Mouse (Mus musculus): ENCODE results near the gene Itga1. TPM values are rescaled to one million over a fixed set of nuclear protein-coding genes. Genes with fewer than 3 reads are reported as not detected.

The Itga1 gene
- polyA plus RNA-seq, 1 experiment from 2014 or later = 3.8 TPM

- ATAC-seq (ENCODE audit: insufficient number of reproducible peaks, insufficient read depth, low FRiP score, low TSS enrichment) = no peak
- no peak overlapping the region for H3K9ac ChIP-seq
- WGBS = 79% methylated on average over 4 of the region's 4 CpGs
Measured at GRCm38 (mm10) chr13:115037304-115037703, 64.5 kb downstream of the Itga1 start.

DNA sequence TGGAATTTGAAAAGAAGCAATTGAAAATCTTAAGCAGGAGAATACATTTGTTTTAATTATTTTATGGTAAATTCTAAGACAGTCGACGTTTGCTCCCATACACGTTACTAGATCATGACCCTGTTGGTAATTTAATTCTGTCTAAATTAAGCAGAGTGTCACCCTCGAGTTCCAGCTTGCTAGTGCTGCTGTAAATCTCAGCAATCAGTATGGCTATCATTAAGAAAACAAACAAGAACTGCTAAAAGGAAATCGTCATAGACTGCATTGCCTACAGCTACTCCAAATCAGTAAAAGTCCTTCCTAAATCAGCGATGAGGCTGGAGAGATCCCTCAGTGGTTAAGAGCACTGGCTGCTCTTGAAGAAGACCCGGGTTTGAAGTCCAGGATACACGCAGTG, 66.4 kb downstream of the Itga1 start:
- 50% methylated on average over 8 of the region's 8 CpGs for WGBS
- Histone ChIP-seq H3K27me3 (no peaks in the 10 kb centered on the region), H3K4me3 (no peak overlapping the region), H3K27ac (no peak overlapping the region), H3K4me2 (replicated peaks) (no peak overlapping the region), H3K9me3 (no peaks in the 10 kb centered on the region), H3K36me3 (no peaks in the 10 kb centered on the region), H3K4me1 (no peaks in the 10 kb centered on the region), H3K9ac (no peak overlapping the region)
- no peak for ATAC-seq (ENCODE audit: insufficient number of reproducible peaks, insufficient read depth, low FRiP score, low TSS enrichment)

More at GRCm38 (mm10) chr13:115037304-115037703, 64.5 kb downstream of the Itga1 start:
- no peak overlapping the region for H3K4me3 ChIP-seq
- no peaks in the 10 kb centered on the region for H3K27me3 ChIP-seq
- H3K4me1 ChIP-seq = no peaks in the 10 kb centered on the region
- no peak overlapping the region for H3K27ac ChIP-seq
- H3K9me3 ChIP-seq = no peaks in the 10 kb centered on the region
- H3K4me2 ChIP-seq (replicated peaks) = no peak overlapping the region
- H3K36me3 ChIP-seq = no peaks in the 10 kb centered on the region

- no peak overlapping the region for H3K27ac ChIP-seq
- no peak for ATAC-seq (ENCODE audit: insufficient number of reproducible peaks, insufficient read depth, low FRiP score, low TSS enrichment)
- no peak overlapping the region for H3K9ac ChIP-seq
- H3K9me3 ChIP-seq = no peaks in the 10 kb centered on the region
- H3K4me2 ChIP-seq (replicated peaks) = no peak overlapping the region
- no peaks in the 10 kb centered on the region for H3K36me3 ChIP-seq
- WGBS = 72% methylated on average over 2 of the region's 2 CpGs
- no peaks in the 10 kb centered on the region for H3K4me1 ChIP-seq
- no peaks in the 10 kb centered on the region for H3K27me3 ChIP-seq
- no peak overlapping the region for H3K4me3 ChIP-seq
Measured at GRCm38 (mm10) chr13:115033135-115033534, 68.6 kb downstream of the Itga1 start.

DNA sequence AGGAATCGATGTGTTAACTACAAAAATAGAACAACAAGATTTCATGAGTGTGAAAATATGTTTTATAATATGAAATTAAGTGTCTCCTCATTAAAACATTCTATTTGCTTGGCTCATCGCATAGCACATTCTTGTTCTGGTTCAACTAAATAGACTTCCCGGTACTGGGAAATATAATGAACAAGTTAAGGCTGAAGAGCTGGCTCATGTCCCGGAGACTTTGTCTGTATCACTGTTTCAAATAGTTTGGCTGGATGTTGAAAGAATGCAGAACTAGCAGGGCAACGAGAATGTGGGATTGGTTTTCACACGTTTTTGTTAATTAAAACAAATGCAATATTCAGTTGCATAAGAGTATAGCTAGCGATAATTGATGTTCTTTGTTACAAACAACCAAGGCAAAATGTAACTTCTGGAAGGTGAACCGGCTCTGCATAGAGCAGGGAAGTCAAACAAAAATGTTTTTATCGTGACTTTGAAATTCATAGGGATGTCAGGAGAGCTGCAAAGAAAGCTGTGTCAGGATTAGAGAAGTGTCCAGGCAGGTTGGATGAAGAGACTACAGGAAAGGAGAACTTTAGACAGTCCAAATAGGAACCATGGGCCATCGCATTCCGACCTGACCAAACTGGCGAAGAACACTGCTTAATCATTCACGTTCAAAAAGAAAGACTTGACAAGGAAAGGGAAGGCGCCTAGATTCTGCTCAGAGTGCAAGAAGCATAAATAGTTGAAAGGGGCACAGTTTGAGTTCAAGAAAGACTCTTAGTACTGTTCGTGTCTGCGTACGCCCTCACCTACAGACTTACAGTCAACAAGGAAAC, 70.4 kb downstream of the Itga1 start:
- WGBS = 83% methylated on average over 17 of the region's 17 CpGs
- no peak overlapping the region for H3K9ac ChIP-seq

GRCm38 (mm10) chr13:115025394-115025793, 76.4 kb downstream of the Itga1 start:
- no peak overlapping the region for H3K9ac ChIP-seq
- 93% methylated on average over 3 of the region's 3 CpGs for WGBS
- H3K4me3 ChIP-seq = no peak overlapping the region
- no peaks in the 10 kb centered on the region for H3K4me1 ChIP-seq
- no peak overlapping the region for H3K4me2 ChIP-seq (replicated peaks)
- no peaks in the 10 kb centered on the region for H3K9me3 ChIP-seq
- H3K27me3 ChIP-seq = no peaks in the 10 kb centered on the region
- ATAC-seq (ENCODE audit: insufficient number of reproducible peaks, insufficient read depth, low FRiP score, low TSS enrichment) = no peak
- H3K27ac ChIP-seq = no peak overlapping the region
- H3K36me3 ChIP-seq = no peaks in the 10 kb centered on the region

More for the DNA sequence above, 70.4 kb downstream of the Itga1 start:
- no peak for ATAC-seq (ENCODE audit: insufficient number of reproducible peaks, insufficient read depth, low FRiP score, low TSS enrichment)
- Histone ChIP-seq H3K4me3 (no peak overlapping the region), H3K9me3 (no peaks in the 10 kb centered on the region), H3K27me3 (no peaks in the 10 kb centered on the region), H3K27ac (no peak overlapping the region), H3K4me1 (no peaks in the 10 kb centered on the region), H3K4me2 (replicated peaks) (no peak overlapping the region), H3K36me3 (no peaks in the 10 kb centered on the region)

GRCm38 (mm10) chr13:115022117-115022787, 79.5 kb downstream of the Itga1 start:
- Histone ChIP-seq H3K9ac (no peak overlapping the region), H3K36me3 (no peaks in the 10 kb centered on the region), H3K4me2 (replicated peaks) (no peak overlapping the region), H3K4me3 (no peak overlapping the region), H3K27ac (no peak overlapping the region), H3K4me1 (no peaks in the 10 kb centered on the region), H3K27me3 (no peaks in the 10 kb centered on the region), H3K9me3 (no peaks in the 10 kb centered on the region)
- whole genome bisulfite sequencing = 84% methylated on average over 6 of the region's 6 CpGs
- ATAC-seq (ENCODE audit: insufficient number of reproducible peaks, insufficient read depth, low FRiP score, low TSS enrichment) = no peak

GRCm38 (mm10) chr13:115021411-115021810, 80.4 kb downstream of the Itga1 start:
- Histone ChIP-seq H3K9ac (no peak overlapping the region), H3K36me3 (no peaks in the 10 kb centered on the region), H3K27ac (no peak overlapping the region), H3K4me1 (no peaks in the 10 kb centered on the region), H3K4me2 (replicated peaks) (no peak overlapping the region), H3K27me3 (no peaks in the 10 kb centered on the region), H3K4me3 (no peak overlapping the region), H3K9me3 (no peaks in the 10 kb centered on the region)
- WGBS = 76% methylated on average over 10 of the region's 10 CpGs
- no peak for ATAC-seq (ENCODE audit: insufficient number of reproducible peaks, insufficient read depth, low FRiP score, low TSS enrichment)

DNA sequence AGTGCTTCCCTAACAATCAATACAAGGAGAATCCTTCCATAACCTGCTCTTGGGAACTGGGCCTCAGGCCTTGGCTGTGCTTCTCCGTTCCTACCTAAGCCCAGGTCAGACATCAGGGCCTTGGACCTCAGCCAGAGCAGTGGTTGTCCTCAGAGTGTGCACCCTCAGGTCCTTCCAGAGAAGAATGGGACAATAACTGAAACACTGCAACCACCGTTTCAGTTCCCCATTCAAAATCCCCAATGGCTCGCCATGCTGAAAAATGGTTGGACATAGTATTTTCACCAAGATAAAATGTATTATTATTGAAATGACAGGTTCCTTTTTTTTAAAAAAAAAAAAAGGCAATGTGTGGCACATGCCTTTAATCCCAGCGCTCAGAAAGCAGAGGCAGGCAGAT, 81.0 kb downstream of the Itga1 start:
- Histone ChIP-seq H3K9me3 (no peaks in the 10 kb centered on the region), H3K4me1 (no peaks in the 10 kb centered on the region), H3K27ac (no peak overlapping the region), H3K27me3 (no peaks in the 10 kb centered on the region), H3K9ac (no peak overlapping the region), H3K4me3 (no peak overlapping the region), H3K4me2 (replicated peaks) (no peak overlapping the region), H3K36me3 (no peaks in the 10 kb centered on the region)
- 92% methylated on average over 4 of the region's 4 CpGs for WGBS
- no peak for ATAC-seq (ENCODE audit: insufficient number of reproducible peaks, insufficient read depth, low FRiP score, low TSS enrichment)

DNA sequence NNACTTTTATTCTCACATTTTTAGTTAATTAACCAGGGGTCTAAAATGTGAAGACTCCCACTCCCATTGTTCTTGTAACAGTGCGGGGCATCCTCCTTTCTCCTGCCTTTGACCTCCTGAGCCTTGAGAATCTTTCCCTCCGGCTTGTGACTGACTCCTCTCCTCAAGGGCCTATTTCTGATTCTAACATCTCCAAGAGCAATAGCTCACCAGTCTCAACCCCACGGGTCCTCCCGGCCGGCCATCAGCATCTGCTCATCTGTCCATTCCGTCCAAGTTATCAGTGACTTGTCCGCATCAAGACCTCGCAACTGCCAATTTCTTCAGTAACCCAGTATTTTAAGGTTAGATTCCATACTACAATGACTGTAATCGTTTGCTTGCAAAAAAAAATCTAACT, 84.2 kb downstream of the Itga1 start:
- Histone ChIP-seq H3K4me3 (no peak overlapping the region), H3K9me3 (no peaks in the 10 kb centered on the region), H3K27me3 (no peaks in the 10 kb centered on the region), H3K9ac (no peak overlapping the region), H3K4me2 (replicated peaks) (no peak overlapping the region), H3K36me3 (no peaks in the 10 kb centered on the region), H3K4me1 (no peaks in the 10 kb centered on the region), H3K27ac (no peak overlapping the region)
- ATAC-seq (ENCODE audit: insufficient number of reproducible peaks, insufficient read depth, low FRiP score, low TSS enrichment) = no peak
- WGBS = 90% methylated on average over 9 of the region's 9 CpGs

GRCm38 (mm10) chr13:115011547-115011946, 90.2 kb downstream of the Itga1 start:
- Histone ChIP-seq H3K4me3 (no peak overlapping the region), H3K4me2 (replicated peaks) (no peak overlapping the region), H3K9ac (no peak overlapping the region), H3K27me3 (no peaks in the 10 kb centered on the region), H3K36me3 (no peaks in the 10 kb centered on the region), H3K27ac (no peak overlapping the region), H3K9me3 (no peaks in the 10 kb centered on the region), H3K4me1 (no peaks in the 10 kb centered on the region)
- WGBS = 65% methylated on average over 6 of the region's 6 CpGs
- ATAC-seq (ENCODE audit: insufficient number of reproducible peaks, insufficient read depth, low FRiP score, low TSS enrichment) = no peak

DNA sequence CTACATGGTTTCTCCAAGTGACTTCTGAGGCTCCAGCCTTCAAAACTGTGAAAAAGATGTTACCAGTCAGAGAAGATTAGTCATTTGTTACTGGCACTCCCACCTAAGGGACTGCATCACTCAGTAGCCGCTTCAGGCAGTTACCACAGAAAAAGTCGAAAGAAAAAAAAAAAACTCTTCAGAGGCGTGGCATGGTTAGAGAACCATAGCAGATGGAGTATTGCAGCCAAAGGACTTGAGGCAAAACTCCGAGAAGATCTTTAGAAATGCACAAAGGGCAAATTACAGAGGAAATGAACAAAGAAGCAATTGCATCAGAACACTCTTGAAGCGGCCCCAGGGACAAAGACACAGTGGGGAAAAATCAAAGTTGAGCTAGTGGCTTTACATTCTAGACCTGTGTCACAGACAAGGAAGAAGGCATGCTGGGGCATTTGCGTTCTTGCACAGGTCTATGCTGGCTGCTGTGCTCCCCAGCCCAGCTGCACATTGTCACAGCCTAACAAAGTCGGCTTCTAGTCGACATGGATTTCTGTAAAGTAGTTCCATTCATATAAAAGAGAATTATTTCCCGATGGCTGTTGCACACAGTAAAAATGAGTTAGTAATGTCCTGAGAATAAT, 95.4 kb downstream of the Itga1 start:
- Histone ChIP-seq H3K4me1 (no peaks in the 10 kb centered on the region), H3K9me3 (no peaks in the 10 kb centered on the region), H3K9ac (no peak overlapping the region), H3K27ac (no peak overlapping the region), H3K4me2 (replicated peaks) (no peak overlapping the region), H3K27me3 (no peaks in the 10 kb centered on the region), H3K4me3 (no peak overlapping the region), H3K36me3 (no peaks in the 10 kb centered on the region)
- no peak for ATAC-seq (ENCODE audit: insufficient number of reproducible peaks, insufficient read depth, low FRiP score, low TSS enrichment)
- WGBS = 42% methylated on average over 9 of the region's 9 CpGs

DNA sequence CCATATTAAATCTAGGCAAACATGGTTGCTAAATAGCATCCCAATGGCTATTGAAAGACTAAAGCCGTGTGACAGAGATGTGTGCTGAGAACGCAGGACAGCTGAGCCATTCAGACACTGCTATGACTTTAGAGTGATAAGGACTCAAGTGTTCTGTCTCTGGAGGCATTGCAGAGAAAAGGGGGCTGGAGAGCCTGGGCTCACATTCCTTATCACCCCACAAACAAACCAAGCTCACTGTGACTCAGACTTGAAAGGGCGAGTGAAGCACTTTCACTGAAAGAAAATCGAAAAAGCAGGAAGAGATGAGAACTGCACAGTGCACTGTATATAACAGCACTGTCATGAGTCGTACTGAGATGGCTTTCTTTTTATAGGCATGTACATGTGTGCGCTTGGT, 96.4 kb downstream of the Itga1 start:
- no peak overlapping the region for H3K4me2 ChIP-seq (replicated peaks)
- 76% methylated on average over 6 of the region's 6 CpGs for whole genome bisulfite sequencing

More for the DNA sequence above, 96.4 kb downstream of the Itga1 start:
- H3K9me3 ChIP-seq = no peaks in the 10 kb centered on the region
- ATAC-seq (ENCODE audit: insufficient number of reproducible peaks, insufficient read depth, low FRiP score, low TSS enrichment) = no peak
- H3K9ac ChIP-seq = no peak overlapping the region
- no peaks in the 10 kb centered on the region for H3K36me3 ChIP-seq
- H3K4me3 ChIP-seq = no peak overlapping the region
- no peak overlapping the region for H3K27ac ChIP-seq
- no peaks in the 10 kb centered on the region for H3K4me1 ChIP-seq
- no peaks in the 10 kb centered on the region for H3K27me3 ChIP-seq
